Mouse (Mus musculus) ES-E14 (cell line): ENCODE measurements around the gene Minpp1.

Experiments used
- CHD2 ChIP-seq: IDR thresholded peaks from 2 replicates; pipeline ENCODE4 v1.6.1; 2014; ENCODE audit warnings: mild to moderate bottlenecking, low read depth, low read length, inconsistent platforms
- HCFC1 ChIP-seq: IDR thresholded peaks from 2 replicates; pipeline ENCODE4 v1.6.1; 2012; ENCODE audit warnings: low read length, inconsistent platforms, borderline replicate concordance; ENCODE audit not compliant: insufficient read depth
- MAFK ChIP-seq: IDR thresholded peaks from 2 replicates; pipeline ENCODE4 v1.6.1; 2014; ENCODE audit warnings: mild to moderate bottlenecking, low read depth, low read length, inconsistent platforms; ENCODE audit not compliant: insufficient read depth
- ZC3H11A ChIP-seq: IDR thresholded peaks from 2 replicates; pipeline ENCODE4 v1.6.1; 2012; ENCODE audit warnings: low read depth, mild to moderate bottlenecking, inconsistent platforms, low read length, borderline replicate concordance
- ZNF384 ChIP-seq: IDR thresholded peaks from 2 replicates; pipeline ENCODE4 v1.6.1; 2012; ENCODE audit warnings: low read depth, low read length, inconsistent platforms

DNA sequence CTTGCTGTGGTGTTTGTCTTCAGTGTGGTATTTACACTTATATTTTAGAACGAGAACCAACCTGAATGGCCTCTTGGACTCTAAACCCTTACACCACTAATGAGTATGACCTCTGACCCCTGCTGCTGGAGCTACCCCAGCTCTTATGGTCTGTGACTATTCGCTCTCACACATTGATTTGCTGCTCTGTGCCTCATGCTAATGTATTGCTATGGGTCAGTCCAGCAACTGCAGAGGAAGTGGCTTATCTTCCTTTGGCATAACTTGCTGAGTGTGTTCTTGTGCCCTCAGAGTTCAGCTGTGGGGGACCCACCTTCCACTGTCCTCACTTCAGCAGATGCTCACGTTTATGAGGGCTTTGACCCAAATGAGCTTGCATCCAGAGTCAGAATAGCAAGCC, 24.7 kb downstream of the Minpp1 start:
- no peak for TF ChIP-seq HCFC1
- TF ChIP-seq CHD2 = no peak
- TF ChIP-seq MAFK = no peak
- no peak for TF ChIP-seq ZNF384
- no peak for TF ChIP-seq ZC3H11A
